Mouse (Mus musculus) limb, embryonic 11.5 days (tissue): Measurements from ENCODE around the gene Cacna1i. TPM values are rescaled to one million over a fixed set of nuclear protein-coding genes. Genes with fewer than 3 reads are reported as not detected.

Experiments used
- ATAC-seq: fragments of 200-750 bp; cut with Nextera tagmentation; 2 replicates; pipeline ENCODE4 v1.8.0; 2017; ENCODE audit warnings: low read depth; ENCODE audit not compliant: insufficient number of reproducible peaks, low FRiP score, low TSS enrichment
- DNase-seq: peaks from one replicate; pipeline ENCODE4 v3.0.0-alpha.2; 2015; ENCODE audit warnings: low spot score
- H3K27ac ChIP-seq: fragments of 300-500 bp; sonication (generic); replicated peaks from 2 replicates; pipeline ENCODE4 v1.5.1; 2014; ENCODE audit warnings: low read depth, mild to moderate bottlenecking, low read length
- H3K27me3 ChIP-seq: fragments of 300-500 bp; sonication (generic); 2 replicates; pipeline ENCODE4 v1.6.1; 2014; ENCODE audit warnings: mild to moderate bottlenecking, low read length, mixed read lengths; ENCODE audit not compliant: control insufficient read depth, insufficient read depth
- H3K36me3 ChIP-seq: fragments of 300-500 bp; sonication (generic); 2 replicates; pipeline ENCODE4 v1.6.1; 2014; ENCODE audit warnings: mild to moderate bottlenecking, low read length, moderate library complexity, mixed read lengths; ENCODE audit not compliant: control insufficient read depth, insufficient read depth
- H3K4me1 ChIP-seq: fragments of 300-500 bp; sonication (generic); 2 replicates; pipeline ENCODE4 v1.6.1; 2014; ENCODE audit warnings: low read length, mixed read lengths; ENCODE audit not compliant: control insufficient read depth, insufficient read depth
- H3K4me2 ChIP-seq: fragments of 300-500 bp; sonication (generic); 2 replicates; pipeline ENCODE4 v1.6.1; 2014; ENCODE audit warnings: low read depth, mild to moderate bottlenecking, moderate library complexity; ENCODE audit not compliant: severe bottlenecking
- H3K4me3 ChIP-seq: fragments of 300-500 bp; sonication (generic); 2 replicates; pipeline ENCODE4 v1.5.1; 2014; ENCODE audit warnings: low read depth, low read length
- H3K9ac ChIP-seq: fragments of 300-500 bp; sonication (generic); 2 replicates; pipeline ENCODE4 v1.6.1; 2014; ENCODE audit warnings: mild to moderate bottlenecking, low read length
- H3K9me3 ChIP-seq: fragments of 300-500 bp; sonication (generic); 2 replicates; pipeline ENCODE4 v1.6.1; 2016; ENCODE audit warnings: low read length; ENCODE audit not compliant: control insufficient read depth
- WGBS: fragments of 180-500 bp; shearing (Covaris S2); extraction: QIAGEN DNeasy Blood & Tissue Kit; methylation state at CpG from one replicate; pipeline ENCODE4 v1.1.7; 2014; 5-methylcytosine and 5-hydroxymethylcytosine counted together
- polyA plus RNA-seq: library from polyadenylated mRNA; unstranded; fragments of >200 nt; fragmentation: Nextera tagmentation; extraction: Ambion mirVana; gene quantifications from 2 replicates; pipeline ENCODE4 v1.2.1, GENCODE M21; 2014

Gene Cacna1i
- polyA plus RNA-seq, 1 experiment from 2014 or later: not detected

- ATAC-seq: peak; percentile 38
- Histone ChIP-seq H3K36me3 (peaks cover 25% of the 10 kb centered on the region; the same call in 1 of the 2 replicates), H3K27ac (peak overlapping the region; percentile 94), H3K9ac (peak overlapping the region; percentile 99), H3K9me3 (no peaks in the 10 kb centered on the region), H3K4me2 (peak overlapping the region; percentile 84), H3K27me3 (no peaks in the 10 kb centered on the region), H3K4me3 (peak overlapping the region; percentile 100), H3K4me1 (peaks cover 27% of the 10 kb centered on the region)
- WGBS: under 1% methylated on average over 51 of the region's 51 CpGs
- DNase-seq: peak; percentile 86
Observed at GRCm38 (mm10) chr15:80255646-80256121, 31.4 kb upstream of the Cacna1i start.

GRCm38 (mm10) chr15:80256242-80256641 is 30.8 kb upstream of the Cacna1i start:
- Histone ChIP-seq H3K9ac (peak overlapping the region; percentile 99), H3K36me3 (peaks cover 25% of the 10 kb centered on the region; the same call in 1 of the 2 replicates), H3K27ac (peak overlapping the region; percentile 94), H3K4me3 (peak overlapping the region; percentile 100), H3K4me2 (peak overlapping the region; percentile 84), H3K9me3 (no peaks in the 10 kb centered on the region), H3K4me1 (peaks cover 27% of the 10 kb centered on the region), H3K27me3 (no peaks in the 10 kb centered on the region)
- no peak for DNase-seq
- WGBS: 11% methylated on average over 16 of the region's 16 CpGs
- ATAC-seq: no peak

GRCm38 (mm10) chr15:80256656-80257601 is 30.1 kb upstream of the Cacna1i start:
- Histone ChIP-seq H3K4me3 (peak overlapping the region; percentile 100), H3K9ac (peak overlapping the region; percentile 99), H3K9me3 (no peaks in the 10 kb centered on the region), H3K4me2 (peak overlapping the region; percentile 84), H3K27me3 (no peaks in the 10 kb centered on the region), H3K27ac (0 out of 2 replicates have a peak overlapping the region, but pooled peaks have one; percentile 6), H3K4me1 (peaks cover 27% of the 10 kb centered on the region), H3K36me3 (peaks cover 25% of the 10 kb centered on the region; the same call in 1 of the 2 replicates)
- WGBS: 71% methylated on average over 12 of the region's 12 CpGs
- ATAC-seq (no peak), DNase-seq (no peak)

GRCm38 (mm10) chr15:80257602-80258239 is 29.3 kb upstream of the Cacna1i start:
- no peaks in the 10 kb centered on the region for H3K27me3 ChIP-seq
- peak overlapping the region; percentile 12; the same call in 1 of the 2 replicates for H3K9ac ChIP-seq
- ATAC-seq: no peak
- no peak for DNase-seq
- no peak overlapping the region; the same call in none of the 2 replicates for H3K4me2 ChIP-seq
- H3K4me1 ChIP-seq: peaks cover 25% of the 10 kb centered on the region
- 29% methylated on average over 4 of the region's 4 CpGs for WGBS
- peaks cover 25% of the 10 kb centered on the region; the same call in 1 of the 2 replicates for H3K36me3 ChIP-seq
- H3K4me3 ChIP-seq: no peak overlapping the region
- H3K9me3 ChIP-seq: no peaks in the 10 kb centered on the region
- peak overlapping the region; percentile 52; the same call in 1 of the 2 replicates for H3K27ac ChIP-seq

GRCm38 (mm10) chr15:80258240-80259170 is 28.5 kb upstream of the Cacna1i start:
- DNase-seq (peak; percentile 42), ATAC-seq (no peak)
- 0 out of 2 replicates have a peak overlapping the region, but pooled peaks have one; percentile 10 for H3K4me3 ChIP-seq
- H3K27me3 ChIP-seq: no peaks in the 10 kb centered on the region
- H3K4me2 ChIP-seq: no peak overlapping the region; the same call in none of the 2 replicates
- no peak overlapping the region for H3K9ac ChIP-seq
- H3K4me1 ChIP-seq: peaks cover 25% of the 10 kb centered on the region
- peak overlapping the region; percentile 52; the same call in 1 of the 2 replicates for H3K27ac ChIP-seq
- WGBS: 55% methylated on average over 11 of the region's 11 CpGs
- H3K36me3 ChIP-seq: peaks cover 25% of the 10 kb centered on the region; the same call in 1 of the 2 replicates
- H3K9me3 ChIP-seq: no peaks in the 10 kb centered on the region

GRCm38 (mm10) chr15:80259406-80260045 is 27.5 kb upstream of the Cacna1i start:
- H3K4me2 ChIP-seq: no peak overlapping the region
- H3K27me3 ChIP-seq: no peaks in the 10 kb centered on the region
- no peak overlapping the region for H3K9ac ChIP-seq
- no peak for ATAC-seq
- peaks cover 25% of the 10 kb centered on the region; the same call in 1 of the 2 replicates for H3K36me3 ChIP-seq
- peaks cover 15% of the 10 kb centered on the region for H3K4me1 ChIP-seq
- H3K9me3 ChIP-seq: no peaks in the 10 kb centered on the region
- no peak for DNase-seq
- no peak overlapping the region for H3K27ac ChIP-seq
- no peak overlapping the region for H3K4me3 ChIP-seq
- 88% methylated on average over 8 of the region's 8 CpGs for WGBS

GRCm38 (mm10) chr15:80260677-80261076 is 26.4 kb upstream of the Cacna1i start:
- 18% methylated on average over 3 of the region's 3 CpGs for WGBS
- Histone ChIP-seq H3K36me3 (peaks cover 25% of the 10 kb centered on the region; the same call in 1 of the 2 replicates), H3K9ac (no peak overlapping the region)

More at GRCm38 (mm10) chr15:80260677-80261076, 26.4 kb upstream of the Cacna1i start:
- Histone ChIP-seq H3K9me3 (no peaks in the 10 kb centered on the region), H3K4me3 (no peak overlapping the region), H3K27ac (no peak overlapping the region), H3K4me2 (no peak overlapping the region), H3K4me1 (peaks cover 15% of the 10 kb centered on the region), H3K27me3 (no peaks in the 10 kb centered on the region)
- ATAC-seq: no peak
- peak; percentile 92 for DNase-seq
